8 mouse cellular contexts compared by ENCODE assay signal in the genomic region with DNA sequence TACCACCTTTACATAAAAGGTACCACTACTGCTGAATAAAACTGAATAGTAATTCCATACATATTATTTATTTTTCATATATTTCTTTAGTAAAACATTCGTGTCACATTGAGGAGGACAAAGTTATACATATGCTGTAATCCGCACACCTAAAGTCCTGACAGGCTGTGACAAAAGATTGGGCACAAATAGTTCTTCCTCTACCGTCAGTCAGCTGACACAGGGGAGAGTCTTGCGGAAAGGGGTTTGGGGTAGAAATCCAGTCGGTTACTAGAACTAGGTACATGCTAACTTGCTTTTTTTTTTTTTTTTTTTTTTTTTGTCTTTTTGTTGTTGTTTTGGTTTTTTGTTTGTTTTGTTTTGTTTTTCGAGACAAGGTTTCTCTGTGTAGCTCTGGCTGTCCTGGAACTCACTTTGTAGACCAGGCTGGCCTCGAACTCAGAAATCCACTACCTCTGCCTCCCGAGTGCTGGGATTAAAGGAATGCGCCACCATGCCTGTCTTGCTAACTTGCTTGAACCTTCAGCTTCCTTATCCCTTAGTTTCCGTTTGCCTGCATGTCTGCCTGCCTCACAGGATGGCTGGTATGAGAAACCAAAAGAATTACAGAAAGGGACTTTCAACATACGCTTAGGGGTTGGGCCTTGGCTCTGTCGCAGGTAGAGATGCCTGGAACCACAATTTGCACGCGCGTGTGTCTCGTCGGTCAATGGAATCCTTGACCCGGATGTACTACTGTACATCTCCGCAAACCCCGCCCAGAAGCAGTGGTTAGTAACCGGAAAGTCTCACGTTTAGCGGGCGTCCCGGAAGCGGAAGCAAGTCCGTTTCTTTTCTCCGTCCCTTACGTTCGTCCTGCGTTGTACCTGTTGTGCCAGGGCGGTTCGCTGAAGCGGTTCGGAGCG. TPM values are rescaled to one million over a fixed set of nuclear protein-coding genes. Genes with fewer than 3 reads are reported as not detected.
DNase-seq lines count a peak whose midpoint lies in the region; ATAC-seq lines count a peak whose summit lies in the region.

A gene (minus strand): TSS at position 734 of the 905 bp plus-strand sequence.
A gene (plus strand): TSS at position 840 of the 905 bp plus-strand sequence.

- no peaks in the 10 kb centered on the region for H3K27me3 ChIP-seq in hindbrain, embryonic 11.5 days (ENCODE audit: control insufficient read depth, insufficient read depth, low read length)

- peak; percentile 89 for DNase-seq in Muller cell, postnatal 12 days (ENCODE audit: inconsistent ontology term)
- DNase-seq in cerebellum, adult 9-11 months, result peak; percentile 96
- DNase-seq in frontal cortex, adult 2 months (ENCODE audit: extremely low spot score in 1 of 2, low spot score in 1 of 2), result peak; percentile 94 to 97
- DNase-seq in hindbrain, embryonic 11.5 days (ENCODE audit: low spot score), result peak; percentile 96
- DNase-seq in layer of hippocampus, postnatal 10 days (ENCODE audit: low spot score in 2 of 2), result peak; percentile 90 to 94
- DNase-seq in lung, postnatal 10 days, result peak; percentile 97
- DNase-seq in ovary, postnatal 36 days (ENCODE audit: low spot score), result peak; percentile 89
- DNase-seq in thymus, postnatal 25 days, result peak; percentile 93

- H3K4me1 ChIP-seq in hindbrain, embryonic 11.5 days (replicated peaks; ENCODE audit: control insufficient read depth, insufficient read depth, low read length), result no peaks in the 10 kb centered on the region; the same call in 1 of the 2 replicates

- 13% methylated on average over 36 of the region's 36 CpGs for WGBS in hindbrain, embryonic 11.5 days

- H3K9me3 ChIP-seq in hindbrain, embryonic 11.5 days (ENCODE audit: control insufficient read depth, low read length), result no peaks in the 10 kb centered on the region

- H3K27ac ChIP-seq in hindbrain, embryonic 11.5 days (ENCODE audit: low read depth, low read length), result no peak within 1 kb of the TSS

- H3K4me2 ChIP-seq in hindbrain, embryonic 11.5 days (replicated peaks; ENCODE audit: low read depth, low read length), result peak within 1 kb of the TSS; percentile 83

- peak within 1 kb of the TSS; percentile 89 for H3K4me3 ChIP-seq in hindbrain, embryonic 11.5 days (ENCODE audit: low read depth, low read length)

- H3K36me3 ChIP-seq in hindbrain, embryonic 11.5 days (ENCODE audit: control insufficient read depth, insufficient read depth, low read length), result peaks cover 15% of the 10 kb centered on the region; the same call in 1 of the 2 replicates

- H3K9ac ChIP-seq in hindbrain, embryonic 11.5 days (ENCODE audit: low read depth, low read length), result peak within 1 kb of the TSS; percentile 80

- peak; percentile 98 for ATAC-seq in hindbrain, embryonic 11.5 days (ENCODE audit: low FRiP score)

RNA-seq across cellular contexts. Expression of the first gene that starts in this region (rescaled TPM):
- polyA plus RNA-seq in frontal cortex, adult 2 months (2012; rRNA removed), result 1.2 and 1.6 TPM in 2 replicates
- 2.7 and 3.0 TPM in 2 replicates for polyA plus RNA-seq in hindbrain, embryonic 11.5 days (2014; fragmentation: Nextera tagmentation; extraction: Ambion mirVana)
- under 1 TPM; 0.31 to 0.53 TPM for total RNA-seq in layer of hippocampus, postnatal 10 days (2021)

RNA-seq across cellular contexts. Expression of the second gene that starts in this region (rescaled TPM):
- 60.4 and 65.7 TPM in 2 replicates for polyA plus RNA-seq in frontal cortex, adult 2 months (2012; rRNA removed)
- 91.6 and 93.3 TPM in 2 replicates for polyA plus RNA-seq in hindbrain, embryonic 11.5 days (2014; fragmentation: Nextera tagmentation; extraction: Ambion mirVana)
- total RNA-seq in layer of hippocampus, postnatal 10 days (2021), result 10 to 100 TPM; 76.9 to 81.5 TPM
